Mouse (Mus musculus) midbrain, embryonic 11.5 days (tissue): ENCODE results near the gene Adam17. TPM values are rescaled to one million over a fixed set of nuclear protein-coding genes. Genes with fewer than 3 reads are reported as not detected.
A peak's percentile ranks its signal among the peaks of the same experiment; 100 is the strongest.

Experiments
- ATAC-seq: fragments of 200-750 bp; cut with Nextera tagmentation; 2 replicates; pipeline ENCODE4 v1.8.0; 2017; ENCODE audit warnings: moderate TSS enrichment, moderate library complexity; ENCODE audit not compliant: low FRiP score
- DNase-seq: peaks from one replicate; pipeline ENCODE4 v3.0.0; 2015; ENCODE audit warnings: low spot score; ENCODE audit errors: missing footprints
- H3K27ac ChIP-seq: fragments of 300-500 bp; sonication (generic); 2 replicates; pipeline ENCODE4 v1.5.1; 2014; ENCODE audit warnings: low read depth, low read length
- H3K27me3 ChIP-seq: fragments of 300-500 bp; sonication (generic); 2 replicates; pipeline ENCODE4 v1.6.1; 2014; ENCODE audit warnings: mild to moderate bottlenecking, low read length, moderate library complexity, mixed read lengths; ENCODE audit not compliant: control insufficient read depth, insufficient read depth
- H3K36me3 ChIP-seq: fragments of 300-500 bp; sonication (generic); 2 replicates; pipeline ENCODE4 v1.6.1; 2014; ENCODE audit warnings: mild to moderate bottlenecking, low read length, moderate library complexity, mixed read lengths; ENCODE audit not compliant: control insufficient read depth, insufficient read depth
- H3K4me1 ChIP-seq: fragments of 300-500 bp; sonication (generic); 2 replicates; pipeline ENCODE4 v1.6.1; 2014; ENCODE audit warnings: low read length; ENCODE audit not compliant: control insufficient read depth, insufficient read depth
- H3K4me2 ChIP-seq: fragments of 300-500 bp; sonication (generic); 2 replicates; pipeline ENCODE4 v1.6.1; 2014; ENCODE audit warnings: mild to moderate bottlenecking, moderate library complexity
- H3K4me3 ChIP-seq: fragments of 300-500 bp; sonication (generic); 2 replicates; pipeline ENCODE4 v1.5.1; 2014; ENCODE audit warnings: low read depth, low read length
- H3K9ac ChIP-seq: fragments of 300-500 bp; sonication (generic); 2 replicates; pipeline ENCODE4 v1.6.1; 2014; ENCODE audit warnings: low read length
- H3K9me3 ChIP-seq: fragments of 300-500 bp; sonication (generic); 2 replicates; pipeline ENCODE4 v1.6.1; 2016; ENCODE audit warnings: low read length; ENCODE audit not compliant: control insufficient read depth
- whole genome bisulfite sequencing: fragments of 180-500 bp; shearing (Covaris S2); extraction: QIAGEN DNeasy Blood & Tissue Kit; methylation state at CpG from one replicate; pipeline ENCODE4 v1.1.7; 2014; 5-methylcytosine and 5-hydroxymethylcytosine counted together
- polyA plus RNA-seq: library from polyadenylated mRNA; unstranded; fragments of >200 nt; fragmentation: Nextera tagmentation; extraction: Ambion mirVana; gene quantifications from 2 replicates; pipeline ENCODE4 v1.2.1, GENCODE M21; 2014

Adam17 gene
- polyA plus RNA-seq, 1 experiment from 2014 or later = 38.8 TPM

DNA sequence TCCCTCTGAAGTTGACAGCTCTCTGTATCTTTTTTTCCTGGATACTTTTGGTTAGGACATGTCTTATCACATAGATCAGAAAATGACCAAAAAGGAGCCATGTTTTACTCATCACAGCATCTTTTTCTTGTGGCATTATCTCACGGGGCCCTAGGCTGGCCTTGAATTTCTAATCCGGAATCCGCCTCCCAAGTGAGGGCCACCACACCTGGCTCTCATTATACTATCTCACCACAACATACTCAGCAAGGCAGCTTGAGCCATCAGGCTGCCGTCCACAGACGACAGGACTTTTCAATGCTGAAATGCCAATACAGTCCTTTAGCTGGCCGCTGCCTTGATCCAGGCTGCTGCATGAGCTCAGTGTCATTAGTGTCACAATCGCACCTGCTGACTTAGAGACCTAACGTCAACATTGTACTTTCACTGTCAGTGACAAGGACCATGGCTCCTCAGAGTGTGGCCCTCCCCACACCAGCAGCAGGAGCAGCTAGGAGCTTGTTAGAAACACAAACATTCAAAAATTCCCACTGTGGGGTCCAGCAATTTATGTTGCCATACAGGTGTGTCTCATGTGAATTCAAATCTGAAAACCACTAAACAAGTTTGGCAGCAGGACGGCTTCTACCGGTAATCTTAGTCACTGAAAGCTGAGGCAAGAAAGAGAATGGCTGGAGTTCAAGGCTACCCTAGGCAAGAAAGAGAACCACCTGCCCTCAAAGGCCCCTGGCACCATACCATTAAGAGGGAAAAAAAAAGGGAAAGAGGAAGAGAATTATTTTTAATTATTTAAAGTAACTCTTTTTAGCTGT lies 8.6 kb downstream of the Adam17 start:
- no peaks in the 10 kb centered on the region for H3K36me3 ChIP-seq
- 84% methylated on average over 10 of the region's 10 CpGs for WGBS
- H3K9me3 ChIP-seq = no peaks in the 10 kb centered on the region
- no peak overlapping the region for H3K27ac ChIP-seq
- no peak overlapping the region for H3K4me3 ChIP-seq
- H3K4me1 ChIP-seq = no peaks in the 10 kb centered on the region
- ATAC-seq = no peak
- no peak overlapping the region for H3K9ac ChIP-seq
- H3K27me3 ChIP-seq = no peaks in the 10 kb centered on the region
- peak; percentile 60 for DNase-seq
- H3K4me2 ChIP-seq = no peak overlapping the region

DNA sequence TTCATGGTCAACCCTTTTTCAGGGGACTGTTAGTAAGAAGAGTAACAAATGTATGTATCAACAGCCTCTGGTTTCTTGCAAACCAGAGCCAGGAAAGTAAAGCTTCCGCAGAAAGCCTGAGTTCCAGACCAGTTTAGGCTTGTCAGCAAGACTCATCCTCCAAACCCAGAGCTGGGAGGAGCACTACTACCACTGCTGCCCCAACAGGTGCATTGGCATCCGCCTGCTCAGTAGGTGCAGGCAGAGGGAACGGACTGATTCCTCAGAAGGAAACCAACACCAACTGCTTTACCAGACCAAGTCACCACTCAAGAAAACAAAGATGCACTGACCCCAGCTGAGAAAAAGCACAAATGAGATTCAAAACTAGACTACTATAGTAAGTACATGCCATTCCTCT lies 10.2 kb downstream of the Adam17 start:
- Histone ChIP-seq H3K4me2 (no peak overlapping the region), H3K36me3 (no peaks in the 10 kb centered on the region), H3K4me3 (no peak overlapping the region), H3K27ac (no peak overlapping the region), H3K27me3 (no peaks in the 10 kb centered on the region), H3K9me3 (no peaks in the 10 kb centered on the region), H3K9ac (no peak overlapping the region), H3K4me1 (no peaks in the 10 kb centered on the region)
- 95% methylated on average over 3 of the region's 3 CpGs for whole genome bisulfite sequencing
- DNase-seq (peak; percentile 61), ATAC-seq (no peak)

DNA sequence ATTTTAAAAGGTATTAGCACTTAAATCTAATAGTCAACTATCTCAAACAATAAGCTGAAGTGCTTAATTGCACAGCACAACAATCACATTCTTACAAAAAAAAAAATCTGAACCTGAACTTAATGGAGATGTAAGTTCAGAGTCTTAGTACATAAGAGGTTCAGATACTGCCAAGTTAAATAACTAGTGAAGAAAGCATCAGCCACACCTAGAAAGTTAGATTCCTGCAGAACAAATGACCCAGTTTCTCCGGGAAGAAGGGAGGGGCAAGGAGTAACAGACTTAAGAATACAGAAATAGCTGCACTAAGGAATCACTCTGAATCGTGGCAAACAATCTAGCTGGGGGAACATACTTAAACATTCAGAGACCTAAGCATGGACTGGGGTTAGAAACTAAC lies 10.7 kb downstream of the Adam17 start:
- no peak overlapping the region for H3K4me3 ChIP-seq
- H3K4me2 ChIP-seq = no peak overlapping the region
- no peaks in the 10 kb centered on the region for H3K9me3 ChIP-seq
- H3K9ac ChIP-seq = no peak overlapping the region
- no peaks in the 10 kb centered on the region for H3K27me3 ChIP-seq
- no peaks in the 10 kb centered on the region for H3K36me3 ChIP-seq
- WGBS = 85% methylated on average over 2 of the region's 2 CpGs
- no peak overlapping the region for H3K27ac ChIP-seq
- DNase-seq (no peak), ATAC-seq (no peak)
- no peaks in the 10 kb centered on the region for H3K4me1 ChIP-seq

DNA sequence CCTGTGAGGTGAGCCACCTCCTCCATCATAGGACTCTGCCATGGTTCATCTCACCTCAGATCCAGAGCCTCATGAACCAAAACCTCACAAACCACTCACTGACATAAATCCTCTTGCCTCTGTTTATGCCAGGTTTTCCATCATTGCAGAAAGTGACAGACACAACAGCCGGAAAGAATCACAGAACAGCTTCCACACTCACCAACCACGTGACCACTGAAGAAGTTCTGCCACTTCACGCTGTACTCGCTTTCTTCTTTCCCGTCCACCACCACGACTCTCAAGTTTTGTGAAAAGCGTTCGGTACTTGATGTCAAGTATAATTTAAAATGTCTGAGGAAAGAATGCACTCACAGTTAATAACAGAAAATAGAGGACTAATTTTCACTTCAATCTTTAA lies 19.8 kb downstream of the Adam17 start:
- Histone ChIP-seq H3K36me3 (peaks cover 17% of the 10 kb centered on the region; the same call in 1 of the 2 replicates), H3K4me2 (no peak overlapping the region), H3K27ac (no peak overlapping the region), H3K4me1 (no peaks in the 10 kb centered on the region), H3K9ac (no peak overlapping the region), H3K27me3 (no peaks in the 10 kb centered on the region), H3K4me3 (no peak overlapping the region), H3K9me3 (peaks cover 8% of the 10 kb centered on the region)
- ATAC-seq (no peak), DNase-seq (no peak)
- WGBS = 96% methylated on average over 8 of the region's 8 CpGs

DNA sequence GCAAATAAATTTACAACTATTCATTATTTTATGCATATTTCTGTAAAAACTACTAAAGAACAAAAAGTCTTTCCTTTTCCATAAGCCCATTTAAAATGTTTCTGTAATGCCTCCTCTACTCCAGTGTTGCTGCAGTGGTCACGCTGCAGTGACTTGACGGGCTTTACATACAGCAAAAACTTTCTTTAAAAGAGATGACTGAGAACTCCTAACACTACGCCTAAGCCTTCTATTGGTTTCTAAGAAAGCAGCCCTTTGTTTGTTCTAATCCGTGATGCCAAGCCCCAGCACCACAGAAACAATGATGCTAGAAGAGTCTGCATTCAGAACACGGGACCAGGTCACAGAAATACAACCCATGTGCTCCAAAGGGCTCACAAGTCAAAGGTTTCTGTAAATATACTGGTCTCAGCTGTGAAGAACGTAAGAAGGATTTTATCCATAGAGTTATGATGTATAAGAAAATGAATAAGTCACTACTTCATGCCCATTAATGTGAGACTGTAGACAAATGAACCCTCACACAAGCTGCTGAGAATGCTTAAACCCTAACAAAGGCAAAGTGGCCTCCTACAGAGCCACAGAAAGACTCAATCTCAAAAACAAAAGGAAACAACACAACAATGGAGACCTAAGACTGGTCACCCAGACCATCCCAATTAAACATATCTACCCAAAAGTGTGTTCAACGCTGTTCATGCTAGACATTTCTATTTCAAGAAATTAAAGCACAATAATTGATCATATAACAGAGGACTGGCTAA lies 23.1 kb downstream of the Adam17 start:
- no peak overlapping the region for H3K9ac ChIP-seq
- ATAC-seq (peak; percentile 90), DNase-seq (peak; percentile 90)
- H3K27me3 ChIP-seq = no peaks in the 10 kb centered on the region
- 23% methylated on average over 7 of the region's 7 CpGs for WGBS
- H3K27ac ChIP-seq = peak overlapping the region; percentile 26; the same call in 1 of the 2 replicates
- H3K4me3 ChIP-seq = no peak overlapping the region
- H3K9me3 ChIP-seq = peaks cover 8% of the 10 kb centered on the region
- H3K4me2 ChIP-seq = no peak overlapping the region
- no peaks in the 10 kb centered on the region for H3K4me1 ChIP-seq
- peaks cover 17% of the 10 kb centered on the region; the same call in 1 of the 2 replicates for H3K36me3 ChIP-seq

GRCm38 (mm10) chr12:21346972-21347371 lies 26.5 kb downstream of the Adam17 start:
- no peak overlapping the region for H3K4me3 ChIP-seq
- no peaks in the 10 kb centered on the region for H3K4me1 ChIP-seq
- ATAC-seq = no peak
- H3K9ac ChIP-seq = no peak overlapping the region
- peaks cover 3% of the 10 kb centered on the region for H3K9me3 ChIP-seq
- no peak for DNase-seq
- peaks cover 8% of the 10 kb centered on the region; the same call in 1 of the 2 replicates for H3K36me3 ChIP-seq
- H3K27me3 ChIP-seq = no peaks in the 10 kb centered on the region
- no peak overlapping the region for H3K27ac ChIP-seq
- 91% methylated on average over 7 of the region's 7 CpGs for WGBS
- H3K4me2 ChIP-seq = no peak overlapping the region

GRCm38 (mm10) chr12:21340674-21341073 lies 32.8 kb downstream of the Adam17 start:
- H3K4me1 ChIP-seq = no peaks in the 10 kb centered on the region
- H3K27ac ChIP-seq = no peak overlapping the region
- DNase-seq (peak; percentile 39), ATAC-seq (no peak)
- no peaks in the 10 kb centered on the region for H3K9me3 ChIP-seq
- no peak overlapping the region for H3K4me2 ChIP-seq
- WGBS = 92% methylated on average over 5 of the region's 5 CpGs
- peaks cover 4% of the 10 kb centered on the region; the same call in 1 of the 2 replicates for H3K36me3 ChIP-seq
- H3K27me3 ChIP-seq = no peaks in the 10 kb centered on the region
- no peak overlapping the region for H3K4me3 ChIP-seq
- no peak overlapping the region for H3K9ac ChIP-seq

GRCm38 (mm10) chr12:21337171-21337570 lies 36.3 kb downstream of the Adam17 start:
- WGBS = 94% methylated on average over 5 of the region's 5 CpGs
- H3K36me3 ChIP-seq = peaks cover 16% of the 10 kb centered on the region

DNA sequence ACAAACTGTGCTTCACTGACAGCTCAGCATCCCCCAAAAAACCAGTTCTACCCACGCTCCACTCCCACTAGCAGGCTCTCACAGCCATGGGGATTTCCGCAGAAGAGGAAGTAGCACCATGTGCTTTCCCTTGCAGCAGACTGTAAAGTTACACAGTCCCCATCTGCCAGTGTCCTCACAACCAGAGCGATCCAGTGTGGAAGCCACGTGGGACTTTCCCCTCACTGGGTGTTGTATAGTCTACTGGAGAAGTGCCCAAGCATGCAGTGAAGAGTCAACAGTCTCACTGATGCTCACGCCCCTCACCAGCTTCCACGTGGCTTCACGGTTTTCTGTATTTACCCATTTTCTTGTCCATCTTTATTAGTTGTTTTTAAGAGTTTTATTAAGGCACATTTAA lies 37.6 kb downstream of the Adam17 start:
- H3K9me3 ChIP-seq = no peaks in the 10 kb centered on the region
- no peaks in the 10 kb centered on the region for H3K27me3 ChIP-seq
- H3K9ac ChIP-seq = no peak overlapping the region
- H3K4me2 ChIP-seq = no peak overlapping the region
- DNase-seq (peak; percentile 1), ATAC-seq (no peak)
- no peak overlapping the region for H3K4me3 ChIP-seq
- 90% methylated on average over 7 of the region's 7 CpGs for WGBS
- no peaks in the 10 kb centered on the region for H3K4me1 ChIP-seq
- H3K27ac ChIP-seq = no peak overlapping the region
- H3K36me3 ChIP-seq = peaks cover 20% of the 10 kb centered on the region

More at GRCm38 (mm10) chr12:21337171-21337570, 36.3 kb downstream of the Adam17 start:
- Histone ChIP-seq H3K4me3 (no peak overlapping the region), H3K4me2 (no peak overlapping the region), H3K27me3 (no peaks in the 10 kb centered on the region), H3K9me3 (no peaks in the 10 kb centered on the region), H3K27ac (no peak overlapping the region), H3K4me1 (no peaks in the 10 kb centered on the region), H3K9ac (no peak overlapping the region)
- ATAC-seq (no peak), DNase-seq (peak; percentile 4)
